Mouse (Mus musculus) megakaryocyte, embryonic 14.5 days (primary cell): ENCODE data around the gene Mdh2. TPM values are rescaled to one million over a fixed set of nuclear protein-coding genes. Genes with fewer than 3 reads are reported as not detected.

Experiments used
- H3K27me3 ChIP-seq: replicated peaks from 2 replicates; pipeline ENCODE3; 2012; ENCODE audit warnings: inconsistent platforms
- H3K36me3 ChIP-seq: replicated peaks from 2 replicates; pipeline ENCODE3; 2012; ENCODE audit warnings: low read length, inconsistent platforms, mixed read lengths
- H3K4me1 ChIP-seq: 2 replicates; pipeline ENCODE4 v1.6.1; 2012; ENCODE audit warnings: inconsistent platforms
- H3K4me3 ChIP-seq: replicated peaks from 2 replicates; pipeline ENCODE3; 2012; ENCODE audit warnings: moderate library complexity, mild to moderate bottlenecking, inconsistent platforms
- H3K9me3 ChIP-seq: 2 replicates; pipeline ENCODE4 v1.6.1; 2012; ENCODE audit warnings: inconsistent platforms
- FLI1 ChIP-seq: IDR thresholded peaks from 2 replicates; pipeline ENCODE4 v1.6.1; 2012; ENCODE audit warnings: low read length, inconsistent platforms, mixed read lengths
- GATA1 ChIP-seq: IDR thresholded peaks from 3 replicates; pipeline ENCODE4 v1.6.1; 2012; ENCODE audit warnings: mixed read lengths, low read length, inconsistent platforms, borderline replicate concordance
- polyA plus RNA-seq: library from polyadenylated mRNA; stranded (reverse); fragments of >175 nt; gene quantifications from 2 replicates; pipeline ENCODE4 v1.2.3, GENCODE M21; 2012; ENCODE audit warnings: low replicate concordance; ENCODE audit not compliant: insufficient read depth

Gene Mdh2
- polyA plus RNA-seq: 386 and 408 TPM in 2 replicates

DNA sequence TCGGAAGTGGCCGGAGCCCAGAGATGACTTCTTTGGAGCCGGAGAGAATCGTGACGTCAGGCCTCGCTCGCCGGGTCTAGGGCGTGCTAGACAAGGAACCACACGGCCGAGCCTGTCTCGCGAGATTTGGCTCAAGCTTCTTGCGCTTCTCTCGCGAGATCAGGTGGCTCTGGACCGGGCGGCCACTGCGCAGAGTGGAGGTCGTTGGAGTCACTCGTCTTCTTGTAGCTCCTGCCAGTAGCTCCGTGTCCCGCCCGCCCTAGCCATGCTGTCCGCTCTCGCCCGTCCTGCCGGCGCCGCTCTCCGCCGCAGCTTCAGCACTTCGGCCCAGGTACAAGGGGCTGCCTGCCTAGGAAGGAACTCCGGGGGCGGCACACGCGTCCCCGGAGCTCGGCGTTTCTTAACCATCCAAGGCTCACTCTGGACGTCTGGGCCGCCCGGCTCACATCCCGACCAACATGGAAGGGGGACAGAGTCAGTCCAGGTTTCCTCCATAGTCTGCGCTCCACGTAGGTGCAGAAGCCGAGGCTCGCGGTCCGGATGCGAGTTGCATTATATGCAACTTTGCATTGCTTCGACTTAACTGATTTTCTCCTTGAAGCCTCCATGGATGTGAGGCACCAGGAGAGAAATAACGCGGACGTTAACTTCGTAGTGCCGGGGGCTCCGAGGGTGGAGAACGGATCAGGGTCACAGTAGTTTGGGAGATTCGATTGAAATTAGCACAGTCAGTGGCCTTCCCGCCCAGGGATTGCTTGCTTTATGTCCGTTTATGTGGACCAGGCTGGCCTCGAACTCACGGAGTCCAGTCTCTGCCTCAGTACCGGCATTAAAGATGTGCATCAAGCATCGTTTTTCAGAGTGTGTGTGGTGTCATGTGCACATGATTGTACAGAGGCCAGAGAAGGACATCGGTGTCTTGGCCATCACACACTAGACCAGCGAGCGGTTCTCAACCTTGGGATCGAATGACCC lies at the start of gene Mdh2:
Gene Mdh2 (plus strand): TSS at position 10 of the 975 bp plus-strand sequence.
- peaks cover 71% of the 10 kb centered on the region for H3K4me1 ChIP-seq
- no peaks in the 10 kb centered on the region for H3K9me3 ChIP-seq
- TF ChIP-seq FLI1 (no peak), GATA1 (no peak)
- H3K36me3 ChIP-seq: peaks cover 37% of the 10 kb centered on the region
- H3K27me3 ChIP-seq: peaks cover 8% of the 10 kb centered on the region
- H3K4me3 ChIP-seq: peak within 1 kb of the TSS; percentile 99

DNA sequence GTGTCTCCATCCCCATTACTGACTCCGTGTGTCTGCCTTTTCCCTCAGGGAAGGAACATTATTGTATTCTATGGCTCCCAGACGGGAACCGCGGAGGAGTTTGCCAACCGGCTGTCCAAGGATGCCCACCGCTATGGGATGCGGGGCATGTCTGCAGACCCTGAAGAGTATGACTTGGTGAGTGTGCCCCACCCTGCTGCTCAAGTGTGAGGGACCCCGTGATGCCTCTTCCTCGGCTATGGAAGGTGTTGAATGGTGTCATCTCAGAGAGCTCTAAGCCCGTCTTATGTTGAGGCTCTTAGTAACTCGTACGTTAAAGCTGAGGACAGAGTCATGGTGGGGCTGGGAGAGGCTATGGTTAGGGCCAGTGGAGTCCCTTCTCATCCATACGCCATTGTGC lies 48.9 kb upstream of the Mdh2 start:
- no peak overlapping the region for H3K4me3 ChIP-seq
- peaks cover 100% of the 10 kb centered on the region for H3K36me3 ChIP-seq
- H3K9me3 ChIP-seq: no peaks in the 10 kb centered on the region
- no peak for TF ChIP-seq FLI1
- peaks cover 24% of the 10 kb centered on the region for H3K4me1 ChIP-seq
- no peaks in the 10 kb centered on the region for H3K27me3 ChIP-seq

DNA sequence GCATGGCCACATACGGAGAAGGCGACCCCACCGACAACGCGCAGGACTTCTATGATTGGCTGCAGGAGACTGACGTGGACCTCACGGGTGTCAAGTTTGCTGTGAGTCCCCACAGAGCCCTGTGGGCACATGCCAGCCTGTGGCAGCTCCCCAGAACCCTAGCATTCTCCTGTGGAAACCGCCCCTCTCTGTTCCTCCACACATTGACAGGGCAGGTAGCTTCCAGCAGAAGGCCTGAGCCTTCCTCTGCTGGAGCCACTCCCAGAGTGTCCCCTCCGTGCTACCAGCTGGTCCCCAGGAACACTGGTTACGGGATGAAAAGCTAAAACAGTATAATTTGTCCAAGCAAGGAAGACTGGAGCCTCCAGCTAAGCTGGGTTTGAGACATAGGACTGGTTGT lies 48.0 kb upstream of the Mdh2 start:
- Histone ChIP-seq H3K4me1 (peaks cover 26% of the 10 kb centered on the region), H3K4me3 (no peak overlapping the region), H3K9me3 (no peaks in the 10 kb centered on the region), H3K36me3 (peaks cover 100% of the 10 kb centered on the region), H3K27me3 (no peaks in the 10 kb centered on the region)
- TF ChIP-seq FLI1: no peak
- no peak for TF ChIP-seq GATA1

DNA sequence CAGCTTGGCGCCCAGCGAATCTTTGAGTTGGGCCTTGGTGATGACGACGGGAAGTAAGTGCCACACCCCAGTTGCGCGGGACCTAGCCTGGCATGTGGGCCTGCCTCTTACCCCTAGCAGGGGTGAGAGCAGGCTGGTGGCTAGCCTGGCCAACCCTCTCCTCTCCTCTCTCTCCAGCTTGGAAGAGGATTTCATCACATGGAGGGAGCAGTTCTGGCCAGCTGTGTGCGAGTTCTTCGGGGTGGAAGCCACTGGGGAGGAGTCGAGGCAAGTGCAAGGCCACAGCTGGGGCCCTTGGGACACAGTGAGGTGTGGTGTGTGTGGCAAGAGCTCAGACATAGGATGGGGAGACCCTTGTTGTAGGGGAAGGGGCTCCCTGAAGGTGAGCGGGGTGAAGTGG lies 47.4 kb upstream of the Mdh2 start:
- Histone ChIP-seq H3K27me3 (no peaks in the 10 kb centered on the region), H3K9me3 (no peaks in the 10 kb centered on the region), H3K4me1 (peaks cover 31% of the 10 kb centered on the region), H3K36me3 (peaks cover 100% of the 10 kb centered on the region), H3K4me3 (no peak overlapping the region)
- TF ChIP-seq GATA1 (no peak), FLI1 (no peak)

DNA sequence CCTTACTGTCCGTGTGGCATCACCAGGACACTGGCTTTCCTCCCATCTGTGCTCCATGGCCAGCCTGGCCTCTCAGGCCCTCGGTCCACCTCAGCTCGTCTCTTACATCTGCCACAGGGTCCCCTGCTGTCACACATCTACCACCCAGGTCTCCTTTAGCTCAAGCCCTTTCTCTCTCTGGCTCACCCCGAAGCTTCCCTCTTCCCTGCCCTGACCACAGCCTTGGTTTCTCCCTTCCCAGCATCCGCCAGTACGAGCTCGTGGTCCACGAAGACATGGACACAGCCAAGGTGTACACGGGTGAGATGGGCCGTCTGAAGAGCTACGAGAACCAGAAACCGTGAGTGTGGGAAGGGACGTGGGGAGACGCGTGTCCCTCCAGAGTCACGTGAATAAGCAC lies 47.0 kb upstream of the Mdh2 start:
- TF ChIP-seq GATA1 (no peak), FLI1 (no peak)
- Histone ChIP-seq H3K27me3 (no peaks in the 10 kb centered on the region), H3K4me3 (no peak overlapping the region), H3K4me1 (peaks cover 31% of the 10 kb centered on the region), H3K9me3 (no peaks in the 10 kb centered on the region), H3K36me3 (peaks cover 100% of the 10 kb centered on the region)

DNA sequence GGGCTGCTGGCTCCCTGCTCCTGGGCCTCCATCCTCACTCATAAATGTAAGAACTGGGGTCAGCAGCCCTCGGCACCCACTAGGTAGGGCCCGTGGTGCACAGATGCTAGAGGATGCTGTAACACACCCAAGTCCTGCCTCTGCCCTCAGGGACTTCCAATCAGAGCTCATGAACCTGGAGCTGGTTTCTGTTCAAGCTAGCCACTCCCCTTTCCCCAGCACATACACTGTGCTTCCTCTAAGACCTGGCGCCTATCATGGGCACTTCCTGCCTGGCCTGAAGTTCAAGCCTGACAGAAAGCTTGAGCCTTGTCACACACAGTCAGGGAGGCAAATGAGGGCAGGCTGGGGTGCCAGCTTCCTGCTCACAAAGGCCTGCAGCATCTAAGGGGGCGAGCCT lies 45.2 kb upstream of the Mdh2 start:
- Histone ChIP-seq H3K36me3 (peaks cover 100% of the 10 kb centered on the region), H3K4me3 (peak overlapping the region; percentile 26), H3K9me3 (no peaks in the 10 kb centered on the region), H3K4me1 (peaks cover 36% of the 10 kb centered on the region), H3K27me3 (no peaks in the 10 kb centered on the region)
- TF ChIP-seq FLI1 (no peak), GATA1 (no peak)

DNA sequence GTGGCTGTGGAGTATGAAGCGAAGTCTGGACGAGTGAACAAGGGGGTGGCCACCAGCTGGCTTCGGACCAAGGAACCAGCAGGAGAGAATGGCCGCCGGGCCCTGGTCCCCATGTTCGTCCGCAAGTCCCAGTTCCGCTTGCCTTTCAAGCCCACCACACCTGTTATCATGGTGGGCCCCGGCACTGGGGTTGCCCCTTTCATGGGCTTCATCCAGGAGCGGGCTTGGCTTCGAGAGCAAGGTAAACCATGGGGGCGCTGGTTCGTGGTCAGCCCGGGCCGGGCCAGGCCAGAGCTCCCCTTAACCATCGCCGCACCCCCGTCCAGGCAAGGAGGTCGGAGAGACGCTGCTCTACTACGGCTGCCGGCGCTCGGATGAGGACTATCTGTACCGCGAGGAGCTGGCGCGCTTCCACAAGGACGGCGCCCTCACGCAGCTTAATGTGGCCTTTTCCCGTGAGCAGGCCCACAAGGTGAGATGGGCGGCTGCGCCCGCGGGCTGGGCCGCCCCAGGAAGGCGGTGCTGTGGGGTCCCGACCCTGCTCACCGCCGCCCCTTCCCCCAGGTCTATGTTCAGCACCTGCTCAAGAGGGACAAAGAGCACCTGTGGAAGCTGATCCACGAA lies 44.1 kb upstream of the Mdh2 start:
- Histone ChIP-seq H3K27me3 (no peaks in the 10 kb centered on the region), H3K9me3 (no peaks in the 10 kb centered on the region), H3K4me3 (no peak overlapping the region), H3K36me3 (peaks cover 90% of the 10 kb centered on the region), H3K4me1 (peaks cover 40% of the 10 kb centered on the region)
- TF ChIP-seq FLI1: no peak
- no peak for TF ChIP-seq GATA1

DNA sequence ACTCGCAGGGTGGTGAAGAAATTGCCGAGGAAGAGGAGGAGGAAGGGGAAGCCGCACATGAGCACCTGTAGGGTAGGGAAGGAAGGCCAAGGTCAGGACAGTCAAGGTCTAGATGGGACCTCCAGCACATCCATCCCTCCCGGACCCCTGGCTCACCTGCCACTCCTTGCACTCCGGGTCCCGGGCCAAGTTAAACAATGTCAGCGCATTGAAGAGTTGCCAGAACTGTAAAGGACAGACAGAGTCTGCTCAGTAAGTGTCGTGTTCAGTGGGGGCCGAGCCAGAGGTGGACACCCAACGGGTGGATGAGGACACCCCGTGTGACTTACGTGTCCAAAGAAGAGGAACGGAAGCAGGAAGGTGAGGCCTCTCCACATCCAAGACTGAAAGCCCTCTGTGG lies 42.5 kb upstream of the Mdh2 start:
- no peak for TF ChIP-seq GATA1
- no peak for TF ChIP-seq FLI1
- H3K9me3 ChIP-seq: no peaks in the 10 kb centered on the region

DNA sequence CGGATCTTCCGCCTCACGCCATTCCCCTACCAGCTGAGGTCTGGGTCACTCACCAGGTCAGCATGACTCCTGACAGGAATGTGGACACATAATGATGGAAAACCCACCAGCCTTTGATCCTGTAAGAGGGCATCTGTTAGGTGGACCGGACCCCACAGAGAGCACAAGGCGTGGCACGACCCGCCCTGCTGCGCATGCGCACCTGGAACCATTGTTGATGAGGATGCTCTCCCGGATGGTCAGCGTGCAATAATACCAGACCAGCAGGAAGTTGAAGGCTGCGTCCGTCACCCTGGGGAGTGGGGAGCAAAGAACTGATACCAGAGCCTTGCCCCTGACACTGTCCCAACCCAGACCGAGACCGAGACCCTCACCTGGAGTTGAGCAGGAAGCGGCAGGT lies 41.7 kb upstream of the Mdh2 start:
- no peaks in the 10 kb centered on the region for H3K27me3 ChIP-seq
- H3K4me3 ChIP-seq: no peak overlapping the region
- H3K9me3 ChIP-seq: no peaks in the 10 kb centered on the region
- H3K36me3 ChIP-seq: peaks cover 78% of the 10 kb centered on the region
- TF ChIP-seq FLI1 (no peak), GATA1 (no peak)
- peaks cover 53% of the 10 kb centered on the region for H3K4me1 ChIP-seq

More for the DNA sequence above, 42.5 kb upstream of the Mdh2 start:
- Histone ChIP-seq H3K4me1 (peaks cover 45% of the 10 kb centered on the region), H3K36me3 (peaks cover 82% of the 10 kb centered on the region), H3K27me3 (no peaks in the 10 kb centered on the region), H3K4me3 (no peak overlapping the region)

DNA sequence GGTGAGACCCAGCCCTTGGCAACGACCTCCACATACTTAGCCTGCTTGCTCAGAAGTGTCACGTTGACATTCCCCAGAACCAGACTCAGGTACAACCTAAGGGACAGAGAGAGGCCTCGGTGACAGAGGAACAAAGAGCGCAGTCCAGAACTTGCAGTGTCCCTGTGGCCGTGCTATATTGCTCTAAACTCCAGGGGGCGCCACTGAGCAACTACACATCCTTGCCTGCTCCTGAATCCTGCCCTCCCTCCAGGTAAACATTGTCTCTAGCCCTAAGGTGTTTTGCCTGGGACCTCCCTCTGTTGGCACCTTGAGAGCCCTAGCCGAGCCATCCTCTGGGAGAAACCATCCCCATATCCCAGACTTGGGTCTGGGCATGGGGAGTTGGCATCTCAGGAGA lies 41.1 kb upstream of the Mdh2 start:
- TF ChIP-seq GATA1 (no peak), FLI1 (no peak)
- H3K36me3 ChIP-seq: peaks cover 78% of the 10 kb centered on the region
- peaks cover 59% of the 10 kb centered on the region for H3K4me1 ChIP-seq

More for the DNA sequence above, 41.1 kb upstream of the Mdh2 start:
- Histone ChIP-seq H3K27me3 (no peaks in the 10 kb centered on the region), H3K9me3 (no peaks in the 10 kb centered on the region), H3K4me3 (no peak overlapping the region)
